Mouse (Mus musculus) lung, postnatal 0 days (tissue): ENCODE measurements around the gene Fam76a. TPM values are rescaled to one million over a fixed set of nuclear protein-coding genes. Genes with fewer than 3 reads are reported as not detected.
A peak's percentile ranks its signal among the peaks of the same experiment; 100 is the strongest.

Experiments
- ATAC-seq: fragments of 200-750 bp; cut with Nextera tagmentation; 2 replicates; pipeline ENCODE4 v1.8.0; 2017; ENCODE audit warnings: moderate library complexity
- DNase-seq: peaks from one replicate; pipeline ENCODE4 v3.0.0-alpha.2; 2016; ENCODE audit warnings: low spot score
- H3K27ac ChIP-seq: fragments of 300-500 bp; sonication (generic); 2 replicates; pipeline ENCODE4 v1.5.1; 2014; ENCODE audit warnings: antibody characterized with exemption, mild to moderate bottlenecking, low read length, mixed read lengths
- H3K27me3 ChIP-seq: fragments of 300-500 bp; sonication (generic); replicated peaks from 2 replicates; pipeline ENCODE4 v1.6.1; 2014; ENCODE audit warnings: low read length, mixed read lengths; ENCODE audit not compliant: insufficient read depth
- H3K36me3 ChIP-seq: fragments of 300-500 bp; sonication (generic); 2 replicates; pipeline ENCODE4 v1.6.1; 2014; ENCODE audit warnings: low read length, mixed read lengths; ENCODE audit not compliant: insufficient read depth
- H3K4me1 ChIP-seq: fragments of 300-500 bp; sonication (generic); 2 replicates; pipeline ENCODE4 v1.6.1; 2014; ENCODE audit warnings: antibody characterized with exemption, low read depth, low read length, mixed read lengths; ENCODE audit not compliant: insufficient read depth
- H3K4me2 ChIP-seq: fragments of 300-500 bp; sonication (generic); replicated peaks from 2 replicates; pipeline ENCODE4 v1.6.1; 2014; ENCODE audit warnings: low read depth, mild to moderate bottlenecking, low read length, moderate library complexity, mixed read lengths
- H3K4me3 ChIP-seq: fragments of 300-500 bp; sonication (generic); 2 replicates; pipeline ENCODE4 v1.5.1; 2014; ENCODE audit warnings: low read depth, low read length
- H3K9ac ChIP-seq: fragments of 300-500 bp; sonication (generic); replicated peaks from 2 replicates; pipeline ENCODE4 v1.6.1; 2014; ENCODE audit warnings: low read depth, mild to moderate bottlenecking
- H3K9me3 ChIP-seq: fragments of 300-500 bp; sonication (generic); 2 replicates; pipeline ENCODE4 v1.6.1; 2016; ENCODE audit warnings: low read length, mixed read lengths
- CTCF ChIP-seq: IDR thresholded peaks from 2 replicates; pipeline ENCODE4 v1.5.1; 2016; ENCODE audit warnings: antibody characterized with exemption, mild to moderate bottlenecking
- EP300 ChIP-seq: IDR thresholded peaks from 2 replicates; pipeline ENCODE4 v1.6.1; 2016; ENCODE audit warnings: antibody characterized with exemption, mild to moderate bottlenecking, control low read depth
- WGBS: fragments of 180-500 bp; shearing (Covaris S2); extraction: QIAGEN DNeasy Blood & Tissue Kit; methylation state at CpG from one replicate; pipeline ENCODE4 v1.1.7; 2014; 5-methylcytosine and 5-hydroxymethylcytosine counted together
- polyA plus RNA-seq: library from polyadenylated mRNA; unstranded; fragments of >200 nt; fragmentation: Nextera tagmentation; extraction: Ambion mirVana; gene quantifications from 2 replicates; pipeline ENCODE4 v1.2.1, GENCODE M21; 2015

Gene Fam76a
- polyA plus RNA-seq, 1 experiment from 2014 or later: 57.6 TPM

DNA sequence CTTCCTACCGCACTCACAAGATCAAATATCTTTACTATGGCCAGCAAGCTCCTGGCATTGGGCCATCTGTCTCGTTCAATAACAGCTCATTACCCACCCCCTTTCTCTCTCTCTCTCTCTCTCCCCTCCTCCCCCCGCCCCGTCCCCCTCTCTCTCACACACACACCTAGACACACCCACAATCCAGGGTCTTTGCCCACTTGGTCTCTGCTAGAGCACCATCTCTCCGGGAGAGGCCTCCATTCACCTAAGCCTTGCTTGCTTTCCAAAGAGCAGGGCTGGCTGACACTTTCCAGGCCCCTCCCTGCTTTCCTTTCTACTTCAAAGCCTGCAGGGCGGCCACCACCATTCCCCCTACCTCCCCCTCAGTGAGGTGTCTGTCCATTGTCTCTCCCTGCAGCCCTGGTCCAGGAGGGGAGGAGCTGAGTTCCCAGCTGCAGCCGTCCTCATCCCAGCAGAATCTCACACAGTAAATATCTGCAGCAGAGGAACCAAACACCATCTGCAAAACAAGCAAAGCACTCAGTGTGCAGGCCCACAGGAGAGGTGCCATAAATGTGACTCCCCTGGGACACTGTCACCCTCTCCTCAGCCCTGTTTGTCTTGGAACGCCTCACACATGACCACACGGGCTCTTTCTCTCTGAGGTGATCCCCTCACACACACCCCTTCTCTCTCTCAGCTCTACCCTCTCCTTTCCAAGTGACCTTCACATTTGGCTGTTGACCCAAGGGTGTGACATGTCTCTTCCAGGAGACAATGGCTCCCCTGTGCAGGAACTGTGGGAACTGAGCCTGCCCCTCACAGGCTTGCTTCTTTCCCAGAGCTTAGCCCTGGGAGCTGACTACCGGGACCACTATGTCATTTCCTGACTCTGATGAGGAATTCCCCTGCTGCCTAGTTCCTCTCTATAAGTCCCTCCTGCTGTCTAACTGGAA, 36.7 kb upstream of the Fam76a start:
- WGBS: 5% methylated on average over 10 of the region's 10 CpGs
- Histone ChIP-seq H3K9me3 (no peaks in the 10 kb centered on the region), H3K4me3 (no peak overlapping the region), H3K36me3 (no peaks in the 10 kb centered on the region), H3K4me2 (no peak overlapping the region), H3K27me3 (no peaks in the 10 kb centered on the region), H3K27ac (peak overlapping the region; percentile 33), H3K4me1 (peaks cover 20% of the 10 kb centered on the region), H3K9ac (no peak overlapping the region)
- DNase-seq (peak; percentile 65), ATAC-seq (peak; percentile 82)
- TF ChIP-seq CTCF (no peak), EP300 (peak; percentile 11; the same call in 1 of the 2 replicates)

DNA sequence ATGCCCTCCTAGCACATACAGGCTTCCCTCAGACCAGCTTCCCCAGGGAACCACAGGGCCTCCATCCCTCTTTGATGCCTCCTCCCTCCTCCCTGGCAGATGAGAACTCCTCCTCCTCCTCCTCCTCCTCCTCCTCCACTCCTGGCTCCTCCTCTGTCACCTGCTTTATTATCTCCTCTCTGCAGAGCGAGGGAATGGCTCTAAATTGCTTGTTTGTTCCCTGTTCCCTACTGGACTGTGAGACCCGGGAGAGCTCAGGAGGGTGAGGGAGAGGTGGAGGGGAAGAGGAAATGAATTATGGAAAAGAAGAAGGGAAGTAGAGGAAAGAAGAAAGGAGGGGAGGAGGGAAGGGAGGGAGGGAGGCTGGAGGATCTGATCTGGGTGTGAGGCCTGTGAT, 33.0 kb upstream of the Fam76a start:
- DNase-seq: no peak
- peaks cover 11% of the 10 kb centered on the region; the same call in 1 of the 2 replicates for H3K4me1 ChIP-seq
- no peak overlapping the region for H3K27ac ChIP-seq
- TF ChIP-seq EP300: no peak
- no peak for TF ChIP-seq CTCF
- H3K27me3 ChIP-seq: no peaks in the 10 kb centered on the region
- WGBS: 21% methylated on average over 2 of the region's 2 CpGs
- ATAC-seq: no peak
- H3K36me3 ChIP-seq: no peaks in the 10 kb centered on the region
- H3K4me3 ChIP-seq: no peak overlapping the region
- H3K9ac ChIP-seq: no peak overlapping the region
- no peak overlapping the region for H3K4me2 ChIP-seq
- no peaks in the 10 kb centered on the region for H3K9me3 ChIP-seq

- no peak overlapping the region for H3K4me3 ChIP-seq
- TF ChIP-seq CTCF (no peak), EP300 (no peak)
- no peak overlapping the region for H3K9ac ChIP-seq
- no peaks in the 10 kb centered on the region for H3K36me3 ChIP-seq
- no peak overlapping the region for H3K4me2 ChIP-seq
- DNase-seq (no peak), ATAC-seq (no peak)
- H3K27me3 ChIP-seq: no peaks in the 10 kb centered on the region
- H3K9me3 ChIP-seq: no peaks in the 10 kb centered on the region
- H3K27ac ChIP-seq: no peak overlapping the region
- 69% methylated on average over 7 of the region's 7 CpGs for WGBS
- H3K4me1 ChIP-seq: peaks cover 11% of the 10 kb centered on the region; the same call in 1 of the 2 replicates
Observed at GRCm38 (mm10) chr4:132954530-132955394, 32.4 kb upstream of the Fam76a start.

DNA sequence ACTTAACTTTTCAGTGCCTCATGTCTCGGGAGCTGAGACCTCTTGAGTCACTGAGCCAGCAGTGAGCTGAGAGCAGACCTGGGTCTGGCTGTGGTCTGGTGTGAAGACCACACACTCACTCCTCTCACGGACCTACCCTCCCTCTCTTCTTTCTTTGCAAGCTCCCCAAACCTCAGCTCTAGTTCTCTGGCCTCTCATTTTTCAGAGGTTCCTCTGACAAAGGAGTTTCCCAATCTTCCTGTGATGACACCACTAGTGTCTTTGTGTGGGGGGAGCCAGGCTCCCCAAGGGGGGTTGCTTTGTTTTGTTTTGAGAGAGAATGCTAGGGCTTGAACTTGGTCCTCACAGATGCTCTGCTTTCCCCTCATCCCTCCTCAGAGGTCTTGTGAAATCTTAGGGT, 28.6 kb upstream of the Fam76a start:
- Histone ChIP-seq H3K27me3 (no peaks in the 10 kb centered on the region), H3K9ac (no peak overlapping the region), H3K4me3 (no peak overlapping the region), H3K9me3 (no peaks in the 10 kb centered on the region), H3K4me1 (peaks cover 3% of the 10 kb centered on the region; the same call in 1 of the 2 replicates), H3K4me2 (no peak overlapping the region), H3K27ac (no peak overlapping the region), H3K36me3 (no peaks in the 10 kb centered on the region)
- TF ChIP-seq EP300 (no peak), CTCF (no peak)
- ATAC-seq (no peak), DNase-seq (no peak)
- 36% methylated on average over 2 of the region's 2 CpGs for WGBS

DNA sequence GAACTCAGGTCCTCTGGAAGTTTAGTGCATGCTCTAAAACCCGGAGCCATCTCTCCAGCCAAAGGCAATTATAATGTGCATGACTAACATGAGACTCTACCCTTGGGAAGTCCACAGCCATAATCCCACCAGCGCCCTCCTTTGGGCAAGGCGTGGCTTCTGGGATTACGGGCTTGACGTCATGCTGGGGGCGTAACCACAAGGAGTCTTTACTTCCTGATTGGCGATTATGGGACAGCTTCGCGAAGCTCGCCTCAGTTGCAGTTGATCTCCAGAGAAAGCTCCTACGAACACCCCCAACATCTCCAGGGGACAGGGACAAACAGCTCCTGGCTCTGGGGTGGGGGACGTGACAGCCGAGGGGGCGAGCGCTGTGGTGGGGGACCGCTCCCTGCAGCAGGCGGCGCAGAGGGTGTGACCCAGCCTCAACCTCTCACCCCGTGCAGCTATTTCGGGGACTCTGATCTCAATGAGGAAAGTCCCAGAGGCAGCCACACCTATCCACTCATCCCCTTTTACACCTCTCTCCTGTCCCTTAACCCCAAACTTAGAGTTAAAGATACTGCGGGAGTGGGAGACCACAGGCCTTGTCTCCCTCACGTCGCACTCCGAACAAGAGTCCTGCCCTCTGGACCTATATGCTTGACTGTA, 27.6 kb upstream of the Fam76a start:
- H3K9me3 ChIP-seq: no peaks in the 10 kb centered on the region
- H3K27me3 ChIP-seq: no peaks in the 10 kb centered on the region
- 35% methylated on average over 24 of the region's 24 CpGs for WGBS
- H3K27ac ChIP-seq: no peak overlapping the region
- peak overlapping the region; percentile 40 for H3K4me2 ChIP-seq
- DNase-seq: peak; percentile 37
- H3K4me3 ChIP-seq: no peak overlapping the region
- H3K36me3 ChIP-seq: no peaks in the 10 kb centered on the region
- H3K4me1 ChIP-seq: peaks cover 7% of the 10 kb centered on the region; the same call in 1 of the 2 replicates
- H3K9ac ChIP-seq: no peak overlapping the region
- ATAC-seq: no peak
- TF ChIP-seq CTCF (no peak), EP300 (no peak)
